Comparison of ENCODE assay signal across 8 mouse cellular contexts in the genomic region with DNA sequence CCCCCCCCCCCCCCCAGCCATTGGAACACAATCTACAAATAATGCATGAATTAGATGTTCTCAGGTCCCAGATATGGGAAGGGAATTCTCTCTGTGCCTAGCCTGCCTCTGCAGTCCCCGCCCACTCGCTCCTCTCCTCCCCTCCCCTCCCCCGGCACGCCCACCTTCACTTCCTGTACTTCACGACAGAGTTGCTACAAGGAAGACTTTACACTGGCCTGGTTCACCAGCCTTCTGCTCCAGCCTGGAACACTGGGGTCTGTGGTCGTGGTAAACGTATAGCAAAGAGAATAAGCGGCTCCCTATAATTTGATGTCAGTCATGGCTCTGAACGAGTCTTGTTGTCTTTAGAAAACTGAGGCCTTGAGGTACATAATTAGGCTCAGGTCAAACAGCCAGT. TPM values are rescaled to one million over a fixed set of nuclear protein-coding genes. Genes with fewer than 3 reads are reported as not detected.
DNase-seq lines count a peak whose midpoint lies in the region; ATAC-seq and TF ChIP-seq lines count a peak whose summit lies in the region.

No protein-coding gene starts in this region.

- no peak for ATAC-seq in liver, embryonic 14.5 days (ENCODE audit: insufficient read depth)
- no peak for ATAC-seq in activated CD4-positive, CD25-positive, alpha-beta regulatory T cell, adult 4 months
- no peak for ATAC-seq in erythroblast, adult 5-6 weeks (replicated peaks; ENCODE audit: low FRiP score, poor library complexity, severe bottlenecking)

- H3K4me3 ChIP-seq in liver, embryonic 14.5 days (ENCODE audit: insufficient read depth in 1 of 2, low read depth in 2 of 2, low read length in 2 of 2) = no peak overlapping the region

- TF ChIP-seq EP300 in liver, embryonic 14.5 days (IDR thresholded peaks at IDR 0.05; ENCODE audit: low read depth) = no peak

- no peaks in the 10 kb centered on the region for H3K27me3 ChIP-seq in liver, embryonic 14.5 days (ENCODE audit: control insufficient read depth, insufficient read depth, low read length)
- no peaks in the 10 kb centered on the region for H3K27me3 ChIP-seq in splenic B cell, adult 2 months (ENCODE audit: control insufficient read depth, insufficient read depth, low read length, poor library complexity, severe bottlenecking)

- H3K27ac ChIP-seq in liver, embryonic 14.5 days = no peak overlapping the region

- no peaks in the 10 kb centered on the region for H3K36me3 ChIP-seq in liver, embryonic 14.5 days (replicated peaks; ENCODE audit: control insufficient read depth, insufficient read depth, low read depth)
- H3K36me3 ChIP-seq in splenic B cell, adult 2 months (ENCODE audit: control insufficient read depth, insufficient read depth, low read length, poor library complexity, severe bottlenecking) = no peaks in the 10 kb centered on the region

- no peak for TF ChIP-seq CTCF in liver, embryonic 14.5 days (IDR thresholded peaks at IDR 0.05; ENCODE audit: low read depth)

- peak; percentile 57 for DNase-seq in urinary bladder, postnatal 14 days (ENCODE audit: low spot score)
- DNase-seq in urinary bladder, postnatal 36 days (ENCODE audit: low spot score in 2 of 2) = no peak
- DNase-seq in heart, adult 9 months (ENCODE audit: low spot score in 2 of 2) = peak; percentile 21 to 30
- no peak for DNase-seq in liver, embryonic 14.5 days (ENCODE audit: low read depth in 3 of 3, low spot score in 3 of 3)
- DNase-seq in splenic B cell, adult 2 months (ENCODE audit: low read depth, low spot score) = peak; percentile 77
- no peak for DNase-seq in right cerebral cortex, postnatal 25 days

- WGBS in liver, embryonic 14.5 days (ENCODE audit: insufficient replicate concordance) = 21% methylated on average over 8 of the region's 9 CpGs

- peaks cover 2 to 13% of the 10 kb centered on the region in 2 experiments; a peak in 2 of 4 replicates for H3K4me1 ChIP-seq in liver, embryonic 14.5 days (replicated peaks; ENCODE audit: control insufficient read depth in 2 of 2, insufficient read depth in 2 of 2, low read length in 1 of 2)

- H3K9me3 ChIP-seq in liver, embryonic 14.5 days (ENCODE audit: control insufficient read depth, low read length) = no peaks in the 10 kb centered on the region

- no peak overlapping the region for H3K9ac ChIP-seq in liver, embryonic 14.5 days (replicated peaks)

- H3K4me2 ChIP-seq in liver, embryonic 14.5 days (ENCODE audit: low read depth) = peak overlapping the region; percentile 22; the same call in 1 of the 2 replicates

RNA-seq across cellular contexts. Expression of gene Traf1, which starts 3.7 kb away (rescaled TPM):
- 0.07 and 0.12 TPM in 2 replicates for polyA plus RNA-seq in liver, embryonic 14.5 days (2012; rRNA removed)
- 0.32 TPM in 1 of 2 replicates, not detected in the other for polyA plus RNA-seq in liver, embryonic 14.5 days (2014; fragmentation: Nextera tagmentation; extraction: Ambion mirVana)
- 100 to 1,000 TPM; 213 to 237 TPM for polyA plus RNA-seq in activated CD4-positive, CD25-positive, alpha-beta regulatory T cell, adult 4 months (2017; shearing (Covaris generic))
- total RNA-seq in erythroblast, adult 5-6 weeks (2015; ENCODE audit: low replicate concordance) = 0.63 TPM in 1 of 2 replicates, not detected in the other
- total RNA-seq in erythroblast, adult 5-6 weeks (2017; ENCODE audit: low replicate concordance) = 0.43 TPM in 1 of 2 replicates, not detected in the other

RNA-seq across cellular contexts. Expression of gene Phf19, which starts 51.5 kb away (rescaled TPM):
- polyA plus RNA-seq in liver, embryonic 14.5 days (2012; rRNA removed) = 2.9 and 3.5 TPM in 2 replicates
- 2.8 TPM in 2 replicates for polyA plus RNA-seq in liver, embryonic 14.5 days (2014; fragmentation: Nextera tagmentation; extraction: Ambion mirVana)
- 1 to 10 TPM; 1.2 to 1.8 TPM for polyA plus RNA-seq in activated CD4-positive, CD25-positive, alpha-beta regulatory T cell, adult 4 months (2017; shearing (Covaris generic))
- total RNA-seq in erythroblast, adult 5-6 weeks (2015; ENCODE audit: low replicate concordance) = 1.7 and 1.9 TPM in 2 replicates
- 0.42 and 1.9 TPM in 2 replicates for total RNA-seq in erythroblast, adult 5-6 weeks (2017; ENCODE audit: low replicate concordance)

Comparison
In these comparisons a context has a peak if more than half of its experiments do, and no peak if none do; other contexts are left out.
1. DNase-seq: peak in urinary bladder, postnatal 14 days (single experiment), heart, adult 9 months (2 of 2) and splenic B cell, adult 2 months (single experiment); none in urinary bladder, postnatal 36 days (0 of 2), liver, embryonic 14.5 days (0 of 3) and right cerebral cortex, postnatal 25 days (single experiment).
2. RNA of gene Traf1, which starts 3.7 kb away (polyA plus RNA-seq): 213 to 237 TPM in activated CD4-positive, CD25-positive, alpha-beta regulatory T cell, adult 4 months; 0.07 to 0.32 TPM in liver, embryonic 14.5 days; every median in the first group is over 100 times any median in the second.